Mouse (Mus musculus) ES-Bruce4 (cell line): Measurements from ENCODE around the gene Dnajb7.

Source experiments
- EP300 ChIP-seq: IDR thresholded peaks from 2 replicates; pipeline ENCODE4 v1.6.1; 2011; ENCODE audit warnings: low read depth, low read length; ENCODE audit not compliant: insufficient read depth
- POLR2A ChIP-seq: IDR thresholded peaks from one replicate; pipeline ENCODE4 v1.8.1; 2011; ENCODE audit warnings: low read length; ENCODE audit not compliant: insufficient read depth

- TF ChIP-seq POLR2A (no peak), EP300 (no peak)
Measured at GRCm38 (mm10) chr15:81421454-81421853, 13.4 kb upstream of the Dnajb7 start.
